Mouse (Mus musculus) naive thymus-derived CD4-positive, alpha-beta T cell, adult 2 months (primary cell): Measurements from ENCODE around the gene Zfp692.
"Not testable (repeated sequence)": the region's sequence is repeated elsewhere in the genome, so short reads cannot be mapped to it uniquely, and the experiment has no call there.

Experiments
- DNase-seq: peaks from one replicate; pipeline ENCODE4 v3.0.0-alpha.2; 2011; ENCODE audit warnings: low read depth

The Zfp692 gene

DNA sequence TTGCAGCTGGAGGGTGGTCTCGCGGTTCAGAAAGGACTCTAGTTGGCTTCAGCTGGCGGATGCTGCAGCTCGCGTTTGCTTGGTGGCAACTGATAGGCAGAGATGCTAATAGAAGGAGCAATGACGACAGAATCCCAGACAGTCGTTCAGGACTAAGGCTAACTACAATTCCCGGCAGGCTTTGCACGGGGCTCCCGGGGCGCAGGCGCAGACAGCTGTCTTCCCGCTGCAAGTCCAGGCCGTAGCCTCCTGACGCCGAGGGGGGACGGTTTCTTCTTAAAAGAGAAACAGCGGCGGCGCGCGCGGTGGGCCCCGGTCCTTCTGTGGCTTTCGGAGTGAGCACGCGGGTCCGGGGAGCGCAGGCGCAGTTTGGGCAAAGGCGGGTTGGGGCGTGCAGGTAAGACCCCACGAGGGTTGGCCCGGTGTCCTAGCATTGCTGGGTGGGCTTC is at the start of gene Zfp692:
Gene Zfp692, plus strand, starts transcription at position 210 of the 449 bp plus-strand sequence.
- peak; percentile 89 for DNase-seq

- no peak for DNase-seq
These were observed 49.1 kb upstream of the Zfp692 start for GRCm38 (mm10) chr11:58257816-58258215.

DNA sequence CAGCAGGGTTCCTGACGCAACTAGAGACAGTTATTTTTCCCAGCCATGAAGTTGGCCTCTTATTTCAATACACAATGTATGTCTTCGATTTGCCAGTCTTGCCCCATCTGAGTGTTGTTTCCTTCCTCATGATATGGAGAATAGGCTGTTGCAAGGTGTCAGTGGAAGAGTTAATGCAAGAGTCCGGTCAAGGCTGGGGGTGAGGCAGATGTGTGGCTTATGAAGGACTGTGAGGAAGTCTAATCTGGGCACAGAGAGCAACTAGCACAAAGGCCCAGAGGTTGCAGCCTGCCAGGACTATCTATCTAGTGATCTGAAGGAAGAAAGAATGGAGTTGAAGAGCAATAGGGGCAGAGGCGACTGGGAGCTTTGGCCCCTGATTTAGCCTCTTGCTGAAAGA is 46.7 kb upstream of the Zfp692 start:
- DNase-seq = no peak

DNA sequence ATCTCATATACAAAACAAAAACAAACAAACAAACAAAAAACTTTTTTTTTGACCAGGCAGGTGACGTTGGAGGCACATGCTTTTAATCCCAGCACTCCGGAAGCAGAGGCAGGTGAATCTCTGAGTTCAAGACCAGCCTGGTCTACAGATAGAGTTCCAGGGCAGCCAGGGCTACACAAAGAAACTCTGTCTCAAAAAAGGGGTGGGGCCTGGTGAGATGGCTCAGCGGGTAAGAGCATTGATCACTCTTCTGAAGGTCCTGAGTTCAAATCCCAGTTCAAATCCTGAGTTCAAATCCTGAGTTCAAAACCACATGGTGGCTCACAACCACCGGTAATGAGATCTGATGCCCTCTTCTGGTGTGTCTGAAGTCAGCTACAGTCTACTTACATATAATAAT is 45.0 kb upstream of the Zfp692 start:
- no peak for DNase-seq

DNA sequence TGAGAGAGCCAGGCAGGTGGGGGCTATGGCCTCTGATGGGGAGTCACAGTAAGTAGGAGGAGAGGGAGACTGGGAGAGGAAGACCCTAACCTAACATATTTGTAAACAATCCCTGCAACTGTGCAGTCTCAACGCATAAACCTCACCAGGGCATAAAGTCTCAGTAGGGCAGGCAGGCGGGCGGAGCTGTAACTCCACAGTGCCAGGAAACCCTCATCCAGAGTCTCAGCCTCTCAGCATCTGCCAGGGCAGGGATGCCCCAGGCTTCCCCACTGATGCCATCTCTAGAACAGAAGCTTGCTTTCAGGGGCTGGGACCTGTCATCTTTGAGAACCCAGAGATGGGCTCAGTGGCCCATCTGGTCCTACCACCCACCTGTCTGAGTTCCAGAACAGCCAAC is 44.5 kb upstream of the Zfp692 start:
- no peak for DNase-seq

GRCm38 (mm10) chr11:58263516-58263915 is 43.4 kb upstream of the Zfp692 start:
- no peak for DNase-seq

- no peak for DNase-seq
These were observed 42.3 kb upstream of the Zfp692 start for GRCm38 (mm10) chr11:58264546-58264945.

GRCm38 (mm10) chr11:58268285-58268684 is 38.6 kb upstream of the Zfp692 start:
- DNase-seq = no peak

- no peak for DNase-seq
These were observed 32.3 kb upstream of the Zfp692 start, which contains the start of gene 4930438A08Rik for GRCm38 (mm10) chr11:58274572-58274971. Gene 4930438A08Rik (plus strand): TSS chr11:58274799.

GRCm38 (mm10) chr11:58275756-58276155 is 31.1 kb upstream of the Zfp692 start:
- DNase-seq = no peak

DNA sequence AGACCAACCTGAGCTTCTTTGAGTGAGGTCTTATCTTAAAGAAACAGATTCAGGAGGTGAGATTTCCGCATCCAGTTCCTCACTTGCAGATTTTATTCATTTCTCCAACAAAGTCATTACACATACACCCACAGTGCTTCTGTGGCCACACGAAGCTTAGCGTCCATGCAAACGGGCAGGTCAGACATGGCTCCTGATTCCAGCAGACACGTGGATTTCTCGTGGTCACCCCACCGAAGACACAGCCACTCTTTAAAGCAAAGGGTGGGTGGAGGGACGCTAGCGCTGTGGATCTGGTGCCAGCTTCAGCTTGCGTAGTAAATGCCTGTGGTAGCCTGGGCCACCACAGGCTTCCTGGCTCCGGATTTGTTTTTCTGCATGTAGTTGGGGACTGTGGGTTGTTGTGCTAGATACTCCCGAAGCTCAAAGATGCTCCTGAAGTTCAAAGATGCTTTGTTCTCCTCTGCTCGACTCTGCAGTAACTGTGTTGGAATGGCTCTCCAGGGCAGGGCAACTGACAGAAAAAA is 24.8 kb upstream of the Zfp692 start:
- peak; percentile 32 for DNase-seq

DNA sequence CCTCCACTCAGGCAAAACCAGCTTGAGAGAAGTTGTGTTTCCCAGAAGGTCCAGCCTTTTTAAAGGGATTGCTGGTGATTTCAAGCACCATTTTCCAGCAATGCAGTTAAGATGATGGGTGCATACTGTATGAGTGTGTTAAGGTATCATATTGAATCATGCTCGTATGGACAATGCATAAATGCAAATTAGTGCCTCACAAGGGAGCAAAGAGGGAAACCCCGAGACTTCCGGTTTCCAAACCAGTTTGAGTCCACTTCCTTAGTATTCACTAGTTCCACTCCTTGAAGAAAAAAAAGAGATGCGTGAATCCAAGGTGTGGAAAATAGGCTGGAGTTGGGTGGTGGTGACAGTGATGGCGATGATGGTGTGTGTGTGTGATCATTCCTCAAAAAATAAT is 24.4 kb upstream of the Zfp692 start:
- DNase-seq = no peak

GRCm38 (mm10) chr11:58289992-58290682 is 16.7 kb upstream of the Zfp692 start:
- DNase-seq = no peak

DNA sequence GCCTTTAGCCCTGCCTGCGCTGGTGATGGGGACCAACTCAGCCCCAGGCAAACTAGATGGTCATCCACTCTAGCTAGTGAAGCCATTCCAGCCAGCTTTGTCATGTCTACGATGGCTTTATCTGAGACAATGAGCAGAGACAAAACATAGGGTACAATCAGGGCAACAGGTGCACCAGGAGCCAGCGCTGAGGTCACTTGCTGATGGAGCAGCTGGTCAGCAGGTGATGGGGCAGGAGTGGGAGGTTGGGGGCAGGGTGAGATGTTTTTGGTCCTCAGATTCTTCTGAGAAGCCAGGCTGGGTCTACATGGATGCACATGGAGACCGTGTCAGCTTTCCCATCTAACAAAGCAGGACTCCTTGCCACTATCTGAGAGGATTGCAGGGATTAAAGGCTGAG is 16.1 kb upstream of the Zfp692 start:
- no peak for DNase-seq

DNA sequence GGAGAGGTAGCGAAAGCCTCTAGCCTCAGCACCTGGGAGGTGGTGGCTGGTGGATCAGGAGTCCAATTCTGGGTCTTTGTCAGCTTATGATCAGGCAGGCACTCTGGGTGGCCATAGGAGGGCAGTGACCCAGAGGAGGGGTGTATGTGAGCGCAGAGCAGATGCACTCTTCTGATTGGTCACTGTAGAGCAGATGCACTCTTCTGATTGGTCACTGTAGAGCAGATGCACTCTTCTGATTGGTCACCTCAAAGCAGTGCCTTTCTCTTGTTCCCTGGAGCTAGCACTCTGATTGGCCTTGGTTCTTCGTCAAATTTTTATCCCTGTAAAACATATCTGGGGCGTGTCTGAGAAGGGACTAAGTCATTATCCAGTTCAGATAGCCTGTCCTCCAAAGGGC is 14.1 kb upstream of the Zfp692 start:
- no peak for DNase-seq

GRCm38 (mm10) chr11:58297396-58297795 is 9.5 kb upstream of the Zfp692 start:
- DNase-seq = no peak

DNA sequence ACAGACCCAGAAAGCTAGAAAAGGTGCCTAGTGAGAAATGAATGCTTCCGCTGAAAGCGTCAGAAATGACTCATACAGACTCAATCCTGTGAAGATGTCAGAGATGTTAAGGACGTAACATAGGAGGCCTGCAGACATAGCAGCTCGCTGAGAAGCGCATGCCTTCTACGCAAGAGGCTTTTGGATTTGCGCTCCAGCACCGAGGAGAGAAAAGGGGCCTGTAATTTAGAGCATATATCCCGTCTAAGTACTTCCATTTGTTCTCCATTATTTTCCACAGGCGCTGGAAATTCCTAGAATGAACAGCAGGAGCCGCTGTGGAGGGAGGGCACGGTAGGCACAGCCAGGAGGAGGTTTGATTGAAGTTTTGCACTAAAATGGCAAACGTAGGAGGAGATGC is 5.8 kb upstream of the Zfp692 start:
- DNase-seq = peak; percentile 86

GRCm38 (mm10) chr11:58301837-58302754 is 4.8 kb upstream of the Zfp692 start:
- DNase-seq = peak; percentile 97

DNA sequence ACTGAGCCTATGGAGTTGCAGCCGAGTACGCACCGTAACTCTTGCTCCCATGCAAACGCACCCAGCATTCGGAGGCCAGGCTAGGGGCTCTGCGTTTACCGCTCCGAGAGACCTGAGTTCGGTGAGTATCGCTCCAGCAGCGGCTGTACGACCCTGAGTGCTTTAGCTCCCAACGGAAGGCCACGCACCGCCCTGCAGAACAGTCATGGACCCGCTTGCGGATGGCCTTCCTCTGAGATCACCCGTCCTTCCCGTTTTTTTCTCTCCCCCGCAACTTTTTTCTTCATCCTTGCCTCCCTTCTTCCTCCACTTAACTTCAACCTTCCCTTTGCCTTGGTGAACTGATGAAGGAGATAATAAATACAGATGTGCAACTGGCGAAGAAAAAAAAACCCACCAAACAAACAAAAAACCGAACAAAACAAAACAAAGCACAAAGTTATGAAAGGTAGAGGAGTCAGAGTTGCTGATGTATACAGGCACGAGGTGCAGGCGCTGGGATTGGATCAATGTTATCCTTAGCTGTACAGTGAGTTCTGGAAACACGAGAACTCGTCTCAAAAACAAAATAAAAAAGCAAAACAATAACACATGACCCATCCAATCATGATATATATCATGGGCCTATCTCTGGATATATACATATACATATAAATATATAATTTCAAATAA is 4.0 kb upstream of the Zfp692 start:
- DNase-seq = no peak

- no peak for DNase-seq
These were observed 3.3 kb upstream of the Zfp692 start for GRCm38 (mm10) chr11:58303594-58303993.

GRCm38 (mm10) chr11:58305299-58305698 is 1.6 kb upstream of the Zfp692 start:
- not testable (repeated sequence) for DNase-seq

GRCm38 (mm10) chr11:58307411-58308080 is 677 bp downstream of the Zfp692 start:
- peak; percentile 75 for DNase-seq
